Mouse (Mus musculus): Measurements from ENCODE around the gene Camp.

DNA sequence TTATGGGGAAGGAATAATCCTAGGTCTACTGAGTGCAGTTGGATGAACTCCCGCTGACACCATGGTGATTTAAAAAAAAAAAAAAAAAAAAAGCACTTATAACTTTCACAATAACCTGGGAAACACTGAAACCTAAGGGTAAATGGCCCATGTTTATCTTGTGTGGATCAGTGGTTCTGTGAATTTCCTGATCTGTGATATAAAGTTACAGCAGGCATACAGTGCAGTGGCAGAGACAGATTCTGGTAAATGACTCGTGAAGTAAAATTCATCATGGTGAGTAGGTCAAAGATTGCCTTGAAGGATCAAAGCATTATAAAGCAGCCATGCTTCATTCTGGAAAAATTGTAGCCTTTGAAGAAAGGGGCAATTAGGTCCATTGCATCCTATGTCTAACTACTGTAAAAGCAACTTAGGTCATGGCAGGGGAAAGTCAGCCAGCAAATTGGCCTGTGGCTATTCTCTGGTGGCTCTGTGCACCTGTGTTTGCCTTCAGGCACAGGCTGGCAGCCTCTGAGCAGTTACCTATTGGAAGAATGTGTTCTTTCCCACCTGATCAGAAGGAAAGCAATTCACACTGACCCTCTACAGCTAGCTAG is 42.6 kb downstream of the Camp start:
- TF ChIP-seq POLR2A (IDR thresholded peaks at IDR 0.05; ENCODE audit: borderline replicate concordance, low read depth, low read length) (no peak), CTCF (IDR thresholded peaks at IDR 0.05; ENCODE audit: low read depth, low read length) (no peak)
